Mouse (Mus musculus): ENCODE data around the gene Carns1. TPM values are rescaled to one million over a fixed set of nuclear protein-coding genes. Genes with fewer than 3 reads are reported as not detected.

Carns1 gene
- total and polyA plus RNA-seq, 3 experiments, result 0.63 to 0.81 TPM; not detected in 1

GRCm38 (mm10) chr19:4147782-4148490 lies 27.3 kb downstream of the Carns1 start:
- Histone ChIP-seq H3K36me3 (ENCODE audit: control insufficient read depth in 1 of 2, insufficient read depth in 2 of 2, low read length in 2 of 2) (peaks cover 0 to 3% of the 10 kb centered on the region in 2 experiments; a peak in 1 of 4 replicates), H3K4me1 (ENCODE audit: control insufficient read depth in 1 of 2, insufficient read depth in 2 of 2, low read length in 2 of 2) (peaks cover 5 to 14% of the 10 kb centered on the region in 2 experiments; a peak in 3 of 4 replicates), H3K27ac (ENCODE audit: control insufficient read depth, low read depth, low read length) (no peak overlapping the region), H3K4me3 (ENCODE audit: control insufficient read depth in 1 of 2, insufficient read depth in 1 of 2, low read depth in 2 of 2, low read length in 2 of 2) (peak overlapping the region; percentile 49 to 79), H3K9ac (ENCODE audit: control insufficient read depth, low read depth, low read length, poor library complexity, severe bottlenecking) (peak overlapping the region; percentile 50), H3K79me2 (ENCODE audit: control insufficient read depth, insufficient read depth, low read length, poor library complexity) (peaks cover 9% of the 10 kb centered on the region), H3K27me3 (ENCODE audit: control insufficient read depth in 1 of 2, insufficient read depth in 2 of 2, low read length in 2 of 2) (no peaks in the 10 kb centered on the region), H3K9me3 (replicated peaks; ENCODE audit: insufficient read depth, low read length) (no peaks in the 10 kb centered on the region)
- DNase-seq (ENCODE audit: low read depth, low spot score), result no peak
- TF ChIP-seq HCFC1 (IDR thresholded peaks at IDR 0.05; ENCODE audit: low read depth, low read length), result no peak
- TF ChIP-seq TBP (IDR thresholded peaks at IDR 0.05; ENCODE audit: low read depth, low read length), result 0 out of 2 replicates have a peak, but pooled peaks have one; percentile 25
- 0 out of 2 replicates have a peak, but pooled peaks have one; percentile 46 for TF ChIP-seq MYC (IDR thresholded peaks at IDR 0.05; ENCODE audit: low read depth, low read length)
- no peak for TF ChIP-seq USF1 (IDR thresholded peaks at IDR 0.05; ENCODE audit: low read depth, low read length)
- TF ChIP-seq MAX (IDR thresholded peaks at IDR 0.05; ENCODE audit: low read length), result peak; percentile 57; the same call in 1 of the 2 replicates
- TF ChIP-seq BHLHE40 (IDR thresholded peaks at IDR 0.05; ENCODE audit: borderline replicate concordance, low read depth, low read length), result no peak
- TF ChIP-seq SIN3A (IDR thresholded peaks at IDR 0.05; ENCODE audit: low read length), result peak; percentile 38
- peak; percentile 88 for TF ChIP-seq MXI1 (IDR thresholded peaks at IDR 0.05; ENCODE audit: low read depth, low read length)

- Histone ChIP-seq H3K4me3 (ENCODE audit: control insufficient read depth in 1 of 2, insufficient read depth in 1 of 2, low read depth in 2 of 2, low read length in 2 of 2) (no peak overlapping the region), H3K36me3 (ENCODE audit: control insufficient read depth in 1 of 2, insufficient read depth in 2 of 2, low read length in 2 of 2) (peaks cover 0 to 3% of the 10 kb centered on the region in 2 experiments; a peak in 1 of 4 replicates), H3K79me2 (ENCODE audit: control insufficient read depth, insufficient read depth, low read length, poor library complexity) (peaks cover 9% of the 10 kb centered on the region), H3K9ac (ENCODE audit: control insufficient read depth, low read depth, low read length, poor library complexity, severe bottlenecking) (no peak overlapping the region), H3K9me3 (replicated peaks; ENCODE audit: insufficient read depth, low read length) (no peaks in the 10 kb centered on the region), H3K27me3 (ENCODE audit: control insufficient read depth in 1 of 2, insufficient read depth in 2 of 2, low read length in 2 of 2) (no peaks in the 10 kb centered on the region), H3K27ac (ENCODE audit: control insufficient read depth, low read depth, low read length) (no peak overlapping the region), H3K4me1 (ENCODE audit: control insufficient read depth in 1 of 2, insufficient read depth in 2 of 2, low read length in 2 of 2) (peaks cover 5 to 14% of the 10 kb centered on the region in 2 experiments; a peak in 3 of 4 replicates)
- no peak for DNase-seq (ENCODE audit: low read depth, low spot score)
- TF ChIP-seq MEF2A (IDR thresholded peaks at IDR 0.05; ENCODE audit: extremely low read depth, insufficient replicate concordance, low read depth, low read length, poor library complexity, severe bottlenecking) (no peak), MYB (IDR thresholded peaks at IDR 0.05; ENCODE audit: low read depth, low read length) (no peak), MAZ (IDR thresholded peaks at IDR 0.05; ENCODE audit: low read depth, low read length) (no peak), UBTF (IDR thresholded peaks at IDR 0.05; ENCODE audit: borderline replicate concordance, insufficient read depth, low read depth, low read length) (no peak), KAT2A (conservative IDR thresholded peaks at IDR 0.05; ENCODE audit: low read depth, low read length) (no peak), TCF12 (IDR thresholded peaks at IDR 0.05; ENCODE audit: low read depth, low read length) (no peak), SIN3A (IDR thresholded peaks at IDR 0.05; ENCODE audit: low read length) (no peak), POLR2AphosphoS2 (IDR thresholded peaks at IDR 0.05; ENCODE audit: low read length) (no peak), E2F4 (IDR thresholded peaks at IDR 0.05; ENCODE audit: borderline replicate concordance, low read depth, low read length) (no peak)
Observed at GRCm38 (mm10) chr19:4147022-4147405, 28.3 kb downstream of the Carns1 start.

Measured in MEL (cell line).